Mouse (Mus musculus) mouse embryonic stem cell (cell line): ENCODE measurements around the gene Gdpd4.

ENCODE experiments used
- in situ Hi-C, 2 experiments: fragments of 300-500 bp; cut with MboI; formaldehyde crosslinking; loops; 1 replicate in 1 of 2; 3 replicates in 1 of 2; pipeline ENCODE4 v1.14.3; 2019 to 2020; ENCODE audit warnings: low sequenced_read_pairs in 2 of 2, low pct_unique_long_range_greater_than_20kb in 1 of 2, mixed read lengths in 1 of 2; ENCODE audit not compliant: unreplicated experiment in 1 of 2

The Gdpd4 gene

DNA sequence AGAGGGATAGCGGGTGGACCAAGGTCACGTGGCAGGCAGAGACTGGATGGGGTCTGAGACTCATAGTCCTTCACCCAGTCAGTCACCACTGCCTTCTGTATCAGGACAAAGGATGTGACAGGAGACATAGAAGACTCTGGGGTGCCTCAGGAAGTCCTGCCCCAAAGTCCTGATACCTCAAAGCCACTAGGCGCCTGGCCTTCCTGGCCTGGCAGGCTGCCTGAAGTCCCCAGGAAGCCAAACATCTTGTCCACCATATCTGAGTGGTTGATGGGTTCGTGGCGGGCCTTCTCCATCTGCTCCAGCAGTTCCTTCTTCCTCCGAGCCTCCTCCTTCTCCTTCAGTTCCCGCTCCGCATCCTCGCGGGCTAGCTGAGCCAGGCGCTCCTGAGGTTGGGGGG lies 157.7 kb downstream of the Gdpd4 start:
- in situ Hi-C loops = no loop called here

DNA sequence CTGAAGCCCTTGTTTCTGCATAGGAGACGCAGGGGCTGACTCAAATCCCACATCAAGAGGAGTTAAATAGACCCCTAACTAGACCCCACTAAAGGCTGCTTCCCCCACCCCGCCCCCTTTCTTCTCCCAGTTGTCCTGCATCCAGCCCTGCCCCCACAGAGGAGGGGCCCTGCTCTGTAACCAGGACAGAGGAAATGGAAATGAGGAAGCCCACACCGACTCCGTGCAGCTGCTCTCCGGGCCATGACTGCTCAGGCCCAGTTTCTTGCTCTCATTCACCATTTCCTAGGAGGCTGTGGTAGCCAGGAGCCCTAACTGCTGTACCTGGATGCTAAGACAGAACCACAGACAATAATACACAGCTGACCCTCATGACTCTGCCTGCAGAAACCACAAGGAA lies 162.6 kb downstream of the Gdpd4 start:
- in situ Hi-C loops = no loop called here

DNA sequence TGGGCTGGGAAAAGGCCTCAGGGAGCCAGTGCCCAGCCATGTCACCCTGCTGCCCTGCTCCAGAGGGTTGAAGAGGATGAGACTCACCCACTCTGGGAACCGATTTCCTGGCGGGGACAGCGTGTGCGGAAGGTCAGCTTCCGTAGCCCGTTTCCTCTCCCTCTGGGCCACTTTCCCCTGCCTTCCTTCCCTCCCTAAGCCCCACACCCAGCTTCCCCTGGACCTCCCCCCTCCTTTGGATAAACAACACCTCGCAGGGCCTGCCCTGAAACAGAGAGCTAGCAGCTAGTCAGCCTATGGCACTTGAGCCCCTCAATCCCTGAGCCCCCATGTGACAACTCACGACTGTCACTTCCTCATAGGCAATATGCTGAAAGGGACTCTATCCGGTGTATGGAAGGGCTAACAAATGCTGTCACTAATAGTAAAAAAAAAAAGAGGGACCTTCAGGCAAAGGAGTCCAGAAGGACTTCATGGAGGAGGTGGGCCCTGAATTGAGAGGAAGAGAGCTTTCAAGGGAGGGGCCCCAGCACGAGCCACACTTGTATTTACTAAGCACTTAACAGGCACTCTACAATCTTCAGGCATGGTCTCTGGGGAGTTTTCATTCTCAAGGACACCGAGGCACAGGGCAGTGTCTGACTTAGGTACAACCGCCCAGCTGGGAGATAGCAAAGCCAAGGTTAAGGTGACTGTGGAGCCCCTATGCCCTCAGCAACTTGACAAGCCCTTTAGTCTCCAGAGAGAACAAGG lies 165.0 kb downstream of the Gdpd4 start:
- in situ Hi-C loops = no loop called here

DNA sequence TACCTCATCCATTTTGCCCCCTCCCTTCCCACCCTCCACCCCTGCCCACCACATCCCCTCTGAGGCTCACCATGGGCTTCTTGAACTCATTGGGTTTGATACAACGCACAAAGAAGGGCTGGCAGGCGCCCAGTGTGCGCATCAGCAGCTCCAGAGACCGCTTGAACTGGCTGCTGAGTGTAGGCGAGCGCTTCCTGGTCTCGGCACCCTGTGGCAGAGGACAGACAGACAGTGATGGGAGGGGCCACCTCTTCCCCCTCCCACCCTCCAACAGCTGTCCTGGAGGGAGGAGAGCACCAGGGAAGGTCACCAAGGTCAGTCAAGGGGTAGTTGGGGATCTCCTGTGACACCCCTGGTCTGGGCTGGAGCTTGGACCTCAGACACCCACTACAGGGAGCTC lies 165.6 kb downstream of the Gdpd4 start:
- in situ Hi-C loops = no loop called here

DNA sequence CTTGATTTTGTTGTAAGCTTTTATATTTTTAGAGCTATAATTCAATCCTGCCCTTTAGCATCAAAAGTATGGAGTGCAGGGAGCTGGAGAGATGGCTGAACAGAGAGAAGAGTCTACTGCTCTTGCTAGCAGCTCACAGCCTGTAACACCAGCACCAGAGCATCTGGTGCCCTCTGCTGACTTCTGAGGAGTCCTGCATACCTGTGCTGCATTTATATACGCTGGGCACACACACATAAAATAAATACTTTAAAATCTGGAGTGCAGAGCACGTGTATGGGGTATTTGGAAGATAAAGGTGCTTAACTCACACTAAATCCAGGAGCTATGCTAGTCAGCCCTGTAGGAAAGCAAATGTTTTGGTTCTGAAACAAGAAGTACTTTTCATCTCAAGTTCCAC lies 166.6 kb downstream of the Gdpd4 start:
- in situ Hi-C loops = no loop called here

DNA sequence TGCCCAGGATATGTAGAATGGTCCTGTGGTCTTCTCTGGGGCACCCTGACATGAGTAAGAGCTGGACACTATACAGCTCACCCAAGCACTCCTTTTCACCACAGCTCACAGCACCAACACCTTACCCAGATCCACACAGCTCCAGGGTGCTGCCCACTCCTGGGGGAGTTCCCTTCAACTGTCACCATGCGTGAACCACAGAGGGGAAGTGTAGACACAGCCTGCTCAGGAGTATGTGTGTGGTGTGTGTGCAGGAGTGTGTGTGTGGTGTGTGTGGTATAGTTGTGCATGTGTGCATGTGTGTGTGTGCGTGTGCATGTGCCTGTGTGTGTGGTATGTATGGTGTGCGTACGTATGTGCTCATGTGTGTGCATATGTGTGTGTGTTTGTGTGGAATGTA lies 176.1 kb downstream of the Gdpd4 start:
- in situ Hi-C loops = no loop called here

DNA sequence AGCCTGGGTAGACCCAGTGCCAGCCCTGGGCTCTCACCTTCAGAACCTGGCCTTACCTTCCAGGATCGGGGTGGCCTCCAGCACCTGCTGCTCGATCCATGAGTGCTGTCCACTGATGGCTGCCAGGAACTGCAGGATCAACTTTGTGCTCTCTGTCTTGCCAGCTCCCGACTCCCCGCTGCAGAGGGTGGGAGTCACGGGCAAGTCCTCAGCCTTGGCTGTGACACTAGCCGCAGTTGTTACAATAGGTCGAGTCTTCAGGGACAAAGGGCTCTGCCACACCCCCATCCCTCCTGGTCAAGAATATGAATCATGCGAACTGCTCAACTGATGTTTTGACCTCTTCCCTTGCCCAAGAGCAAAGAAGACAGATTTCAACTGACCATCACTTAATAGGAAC lies 177.8 kb downstream of the Gdpd4 start:
- in situ Hi-C loops = no loop called here
